Mouse (Mus musculus) layer of hippocampus, postnatal 10 days (tissue): ENCODE results near the gene Men1. TPM values are rescaled to one million over a fixed set of nuclear protein-coding genes. Genes with fewer than 3 reads are reported as not detected.
A peak's percentile ranks its signal among the peaks of the same experiment; 100 is the strongest.
"Not testable (repeated sequence)": the region's sequence is repeated elsewhere in the genome, so short reads cannot be mapped to it uniquely, and the experiment has no call there.

Source experiments
- DNase-seq, 2 experiments: peaks; one replicate each; pipeline ENCODE4 v3.0.0; 2021; ENCODE audit warnings: low spot score in 2 of 2
- long read RNA-seq: library from polyadenylated mRNA; stranded (forward); transcript quantifications from one replicate; pipeline ENCODE4 v2.0.0, GENCODE M21; 2023
- total RNA-seq, 2 experiments: library from RNA; stranded (reverse); gene quantifications; 2 replicates each; pipeline ENCODE4 v1.2.3; 2021

Gene Men1
- total RNA-seq: 10 to 100 TPM; 72.0 to 73.6 TPM
- long read RNA-seq, transcript Men1-203 (10 exons, 2,639 nt): minor isoform, 13 of 59 reads
- long read RNA-seq, transcript Men1-206 (10 exons, 2,652 nt): minor isoform, 7 of 59 reads
- long read RNA-seq, transcript Men1-201 (9 exons, 2,975 nt): major isoform, 24 of 59 reads
- long read RNA-seq, partial matches to known transcripts: 12 of 59 reads
- long read RNA-seq, other reads (novel, unspliced or antisense): 2 of 59 reads

- DNase-seq: peak; percentile 91 to 94
Measured at GRCm38 (mm10) chr19:6334673-6335457, at the start of gene Men1. TSS of gene Men1 (plus strand) at chr19:6334979.

GRCm38 (mm10) chr19:6285226-6285625 is 49.6 kb upstream of the Men1 start:
- DNase-seq: no peak

- no peak for DNase-seq
Measured at GRCm38 (mm10) chr19:6285632-6286433, 48.9 kb upstream of the Men1 start.

GRCm38 (mm10) chr19:6286434-6287401 is 48.1 kb upstream of the Men1 start:
- DNase-seq: peak; percentile 48 to 61

GRCm38 (mm10) chr19:6288236-6288894 is 46.4 kb upstream of the Men1 start:
- DNase-seq: no peak

GRCm38 (mm10) chr19:6289696-6290238 is 45.0 kb upstream of the Men1 start:
- no peak for DNase-seq

- not testable (repeated sequence) for DNase-seq
Measured at GRCm38 (mm10) chr19:6290720-6291116, 44.1 kb upstream of the Men1 start.

- DNase-seq: no peak
Measured at GRCm38 (mm10) chr19:6291117-6291781, 43.5 kb upstream of the Men1 start.

- DNase-seq: no peak
Measured at GRCm38 (mm10) chr19:6292262-6292661, 42.5 kb upstream of the Men1 start.

- no peak for DNase-seq
Measured at GRCm38 (mm10) chr19:6294301-6294700, 40.5 kb upstream of the Men1 start.

GRCm38 (mm10) chr19:6296551-6297210 is 38.1 kb upstream of the Men1 start:
- DNase-seq: no peak

GRCm38 (mm10) chr19:6297641-6298040 is 37.1 kb upstream of the Men1 start:
- no peak for DNase-seq

- no peak for DNase-seq
Measured at GRCm38 (mm10) chr19:6299003-6299402, 35.8 kb upstream of the Men1 start.

GRCm38 (mm10) chr19:6299450-6300267 is 35.1 kb upstream of the Men1 start:
- no peak for DNase-seq

- DNase-seq: no peak
Measured at GRCm38 (mm10) chr19:6300402-6300841, 34.4 kb upstream of the Men1 start.

- no peak for DNase-seq
Measured at GRCm38 (mm10) chr19:6302114-6302513, 32.7 kb upstream of the Men1 start.

- DNase-seq: peak; percentile 56 to 61
Measured at GRCm38 (mm10) chr19:6302522-6302921, 32.3 kb upstream of the Men1 start.

- DNase-seq: no peak
Measured at GRCm38 (mm10) chr19:6303831-6304230, 30.9 kb upstream of the Men1 start.
